Mouse (Mus musculus) cerebellum, adult 18-20 months (tissue): ENCODE measurements around the gene Abcg4.

Source experiments
- DNase-seq, 2 experiments: peaks; one replicate each; pipeline ENCODE4 v3.0.0; 2021

Gene Abcg4

GRCm38 (mm10) chr9:44236601-44237000 lies 51.8 kb downstream of the Abcg4 start:
- DNase-seq = no peak

GRCm38 (mm10) chr9:44234479-44235427 lies 53.7 kb downstream of the Abcg4 start:
- DNase-seq = peak; percentile 25 to 27

GRCm38 (mm10) chr9:44233802-44234478 lies 54.5 kb downstream of the Abcg4 start, which contains the start of gene Cbl:
Cbl (minus strand) TSS chr9:44234049.
- peak; percentile 97 to 99 for DNase-seq

- DNase-seq = peak in 1 of 2 experiments; percentile 33
Observed at GRCm38 (mm10) chr9:44233021-44233801, 55.2 kb downstream of the Abcg4 start.

GRCm38 (mm10) chr9:44231609-44232008 lies 56.8 kb downstream of the Abcg4 start:
- DNase-seq = no peak

- no peak for DNase-seq
Observed at GRCm38 (mm10) chr9:44225993-44226392, 62.4 kb downstream of the Abcg4 start.
